Mouse (Mus musculus): Measurements from ENCODE around the gene Btnl1. TPM values are rescaled to one million over a fixed set of nuclear protein-coding genes. Genes with fewer than 3 reads are reported as not detected.

Gene Btnl1
- polyA plus RNA-seq, 1 experiment from 2014 or later = not detected

GRCm38 (mm10) chr17:34363676-34364310 is 13.1 kb upstream of the Btnl1 start:
- no peak overlapping the region for H3K27ac ChIP-seq (ENCODE audit: low read length)
- DNase-seq (ENCODE audit: low spot score) (no peak), ATAC-seq (no peak)
- WGBS = 70% methylated on average over 3 of the region's 3 CpGs
- no peaks in the 10 kb centered on the region for H3K9me3 ChIP-seq (ENCODE audit: low read length)
- H3K4me1 ChIP-seq (ENCODE audit: insufficient read depth, low read depth, low read length) = no peaks in the 10 kb centered on the region
- H3K4me2 ChIP-seq (replicated peaks; ENCODE audit: low read depth, low read length) = no peak overlapping the region
- TF ChIP-seq CTCF (IDR thresholded peaks at IDR 0.05) (no peak), EP300 (IDR thresholded peaks at IDR 0.05) (no peak)
- no peak overlapping the region for H3K4me3 ChIP-seq (ENCODE audit: low read depth, low read length)
- no peaks in the 10 kb centered on the region for H3K27me3 ChIP-seq (replicated peaks; ENCODE audit: insufficient read depth, low read length)
- H3K36me3 ChIP-seq (ENCODE audit: insufficient read depth, low read length) = no peaks in the 10 kb centered on the region
- H3K9ac ChIP-seq (replicated peaks; ENCODE audit: low read depth) = no peak overlapping the region

DNA sequence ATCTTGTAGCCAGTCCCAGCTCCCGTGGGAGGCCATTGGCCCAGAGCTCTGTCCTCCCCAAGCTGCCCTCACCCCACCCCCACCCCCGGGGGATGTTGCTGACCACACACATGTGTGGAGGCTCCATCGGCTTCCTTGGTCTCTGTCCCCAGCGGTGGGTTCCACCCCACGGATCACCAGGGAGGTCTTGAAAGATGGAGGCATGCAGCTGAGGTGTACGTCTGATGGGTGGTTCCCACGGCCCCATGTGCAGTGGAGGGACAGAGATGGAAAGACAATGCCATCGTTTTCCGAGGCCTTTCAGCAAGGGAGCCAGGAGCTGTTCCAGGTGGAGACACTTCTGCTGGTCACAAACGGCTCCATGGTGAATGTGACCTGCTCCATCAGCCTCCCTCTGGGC is 11.9 kb upstream of the Btnl1 start:
- TF ChIP-seq CTCF (IDR thresholded peaks at IDR 0.05) = no peak
- no peak for TF ChIP-seq EP300 (IDR thresholded peaks at IDR 0.05)
- no peak overlapping the region for H3K9ac ChIP-seq (replicated peaks; ENCODE audit: low read depth)
- H3K4me2 ChIP-seq (replicated peaks; ENCODE audit: low read depth, low read length) = no peak overlapping the region
- H3K36me3 ChIP-seq (ENCODE audit: insufficient read depth, low read length) = no peaks in the 10 kb centered on the region
- H3K4me1 ChIP-seq (ENCODE audit: insufficient read depth, low read depth, low read length) = no peaks in the 10 kb centered on the region
- H3K27me3 ChIP-seq (replicated peaks; ENCODE audit: insufficient read depth, low read length) = no peaks in the 10 kb centered on the region
- DNase-seq (ENCODE audit: low spot score) (no peak), ATAC-seq (no peak)
- H3K4me3 ChIP-seq (ENCODE audit: low read depth, low read length) = no peak overlapping the region
- no peaks in the 10 kb centered on the region for H3K9me3 ChIP-seq (ENCODE audit: low read length)
- 63% methylated on average over 10 of the region's 10 CpGs for WGBS
- H3K27ac ChIP-seq (ENCODE audit: low read length) = no peak overlapping the region

DNA sequence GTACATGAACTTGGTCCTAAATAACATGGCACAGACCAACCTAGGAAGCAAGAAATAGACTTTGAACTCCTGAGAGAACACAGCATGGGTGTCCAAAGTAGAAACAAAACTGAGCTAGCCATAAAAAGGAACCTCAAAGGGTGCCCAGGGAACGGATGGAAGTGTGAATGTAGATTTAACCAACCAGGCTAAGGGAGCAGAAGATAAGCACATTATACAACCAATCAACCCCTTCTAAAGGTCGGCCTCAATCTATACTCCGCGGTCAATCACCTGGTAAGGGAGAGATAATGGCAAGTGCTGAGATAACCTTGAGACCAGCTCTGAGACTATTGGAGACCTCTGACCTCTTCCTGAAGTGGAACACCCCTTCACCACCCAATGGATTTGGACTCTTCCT is 6.4 kb upstream of the Btnl1 start:
- H3K4me1 ChIP-seq (ENCODE audit: insufficient read depth, low read depth, low read length) = no peaks in the 10 kb centered on the region
- H3K27me3 ChIP-seq (replicated peaks; ENCODE audit: insufficient read depth, low read length) = no peaks in the 10 kb centered on the region
- WGBS = 46% methylated on average over 4 of the region's 4 CpGs
- no peaks in the 10 kb centered on the region for H3K9me3 ChIP-seq (ENCODE audit: low read length)
- no peaks in the 10 kb centered on the region for H3K36me3 ChIP-seq (ENCODE audit: insufficient read depth, low read length)
- ATAC-seq = no peak
- DNase-seq (ENCODE audit: low spot score) = no peak
- H3K4me2 ChIP-seq (replicated peaks; ENCODE audit: low read depth, low read length) = no peak overlapping the region
- TF ChIP-seq EP300 (IDR thresholded peaks at IDR 0.05) (no peak), CTCF (IDR thresholded peaks at IDR 0.05) (no peak)
- H3K4me3 ChIP-seq (ENCODE audit: low read depth, low read length) = no peak overlapping the region
- no peak overlapping the region for H3K9ac ChIP-seq (replicated peaks; ENCODE audit: low read depth)
- H3K27ac ChIP-seq (ENCODE audit: low read length) = no peak overlapping the region

DNA sequence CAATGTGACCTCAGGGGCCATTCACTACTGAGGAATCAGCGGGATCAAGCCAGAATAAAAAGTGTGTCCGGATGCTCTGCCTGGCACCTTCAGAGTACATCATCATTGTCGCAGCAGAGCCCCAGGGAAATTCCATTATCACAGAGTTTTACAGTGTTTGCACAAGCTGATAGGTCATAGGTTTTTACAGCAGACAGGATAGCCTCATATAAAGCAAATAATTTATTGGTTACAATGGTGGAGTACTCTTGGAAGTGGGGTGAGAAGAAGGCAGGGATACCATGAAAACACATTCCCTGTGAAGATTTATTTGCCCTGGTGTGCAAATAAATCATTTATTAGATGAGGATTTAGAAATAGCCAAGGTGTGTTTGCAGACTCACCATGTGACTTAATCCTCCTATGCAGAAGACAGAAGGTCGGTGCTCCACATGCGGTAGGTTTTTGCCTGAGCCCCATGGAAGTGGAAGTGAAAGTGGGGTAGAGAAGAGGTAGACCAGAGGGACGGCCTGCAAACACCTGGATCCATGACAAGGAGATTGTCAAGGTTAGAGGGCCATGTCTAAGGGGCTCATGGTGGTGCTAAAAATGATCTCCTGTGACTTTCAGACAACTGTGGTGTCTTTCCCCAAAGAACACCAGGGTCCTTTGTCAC is 3.8 kb upstream of the Btnl1 start:
- Histone ChIP-seq H3K9ac (replicated peaks; ENCODE audit: low read depth) (no peak overlapping the region), H3K4me2 (replicated peaks; ENCODE audit: low read depth, low read length) (no peak overlapping the region), H3K27ac (ENCODE audit: low read length) (no peak overlapping the region), H3K4me3 (ENCODE audit: low read depth, low read length) (no peak overlapping the region), H3K9me3 (ENCODE audit: low read length) (no peaks in the 10 kb centered on the region), H3K36me3 (ENCODE audit: insufficient read depth, low read length) (no peaks in the 10 kb centered on the region), H3K27me3 (replicated peaks; ENCODE audit: insufficient read depth, low read length) (no peaks in the 10 kb centered on the region), H3K4me1 (ENCODE audit: insufficient read depth, low read depth, low read length) (no peaks in the 10 kb centered on the region)
- WGBS = 64% methylated on average over 6 of the region's 6 CpGs
- DNase-seq (ENCODE audit: low spot score) = no peak
- TF ChIP-seq EP300 (IDR thresholded peaks at IDR 0.05) (no peak), CTCF (IDR thresholded peaks at IDR 0.05) (no peak)
- no peak for ATAC-seq

GRCm38 (mm10) chr17:34377450-34378209 is 698 bp downstream of the Btnl1 start:
- Histone ChIP-seq H3K4me3 (ENCODE audit: low read depth, low read length) (no peak overlapping the region), H3K27me3 (replicated peaks; ENCODE audit: insufficient read depth, low read length) (no peaks in the 10 kb centered on the region), H3K4me1 (ENCODE audit: insufficient read depth, low read depth, low read length) (no peaks in the 10 kb centered on the region), H3K9me3 (ENCODE audit: low read length) (no peaks in the 10 kb centered on the region), H3K9ac (replicated peaks; ENCODE audit: low read depth) (no peak overlapping the region), H3K27ac (ENCODE audit: low read length) (no peak overlapping the region), H3K36me3 (ENCODE audit: insufficient read depth, low read length) (no peaks in the 10 kb centered on the region), H3K4me2 (replicated peaks; ENCODE audit: low read depth, low read length) (no peak overlapping the region)
- TF ChIP-seq CTCF (IDR thresholded peaks at IDR 0.05) (no peak), EP300 (IDR thresholded peaks at IDR 0.05) (no peak)
- WGBS = 48% methylated on average over 6 of the region's 6 CpGs
- DNase-seq (ENCODE audit: low spot score) (no peak), ATAC-seq (no peak)

DNA sequence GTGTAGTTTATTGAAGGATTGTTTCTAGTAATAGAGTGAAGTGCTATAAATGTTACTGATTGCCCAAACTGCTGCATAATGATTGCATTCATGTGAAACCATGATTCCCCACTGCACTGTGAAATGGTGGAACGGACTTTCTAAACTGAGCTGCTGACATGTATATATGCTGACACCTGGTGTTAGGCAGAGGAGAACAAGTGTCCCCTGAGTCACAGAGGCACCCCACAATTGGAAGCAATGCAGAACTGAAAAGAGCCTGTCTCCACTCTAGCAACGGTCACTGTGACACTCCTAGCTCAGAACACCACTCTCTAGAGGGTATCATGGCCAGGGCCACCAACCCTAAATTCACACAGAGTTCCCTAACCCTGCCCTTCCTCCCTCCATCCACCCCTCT is 1.8 kb downstream of the Btnl1 start:
- TF ChIP-seq EP300 (IDR thresholded peaks at IDR 0.05) = no peak
- no peak for TF ChIP-seq CTCF (IDR thresholded peaks at IDR 0.05)
- 73% methylated on average over 2 of the region's 2 CpGs for WGBS
- H3K4me1 ChIP-seq (ENCODE audit: insufficient read depth, low read depth, low read length) = no peaks in the 10 kb centered on the region
- no peaks in the 10 kb centered on the region for H3K36me3 ChIP-seq (ENCODE audit: insufficient read depth, low read length)
- ATAC-seq (no peak), DNase-seq (ENCODE audit: low spot score) (no peak)
- H3K4me2 ChIP-seq (replicated peaks; ENCODE audit: low read depth, low read length) = no peak overlapping the region
- no peak overlapping the region for H3K9ac ChIP-seq (replicated peaks; ENCODE audit: low read depth)
- H3K27ac ChIP-seq (ENCODE audit: low read length) = no peak overlapping the region
- no peaks in the 10 kb centered on the region for H3K27me3 ChIP-seq (replicated peaks; ENCODE audit: insufficient read depth, low read length)
- H3K4me3 ChIP-seq (ENCODE audit: low read depth, low read length) = no peak overlapping the region
- H3K9me3 ChIP-seq (ENCODE audit: low read length) = no peaks in the 10 kb centered on the region

Data from lung, postnatal 0 days (tissue).